Mouse (Mus musculus): Measurements from ENCODE around the gene Wfdc13. TPM values are rescaled to one million over a fixed set of nuclear protein-coding genes. Genes with fewer than 3 reads are reported as not detected.
"Not testable (repeated sequence)": the region's sequence is repeated elsewhere in the genome, so short reads cannot be mapped to it uniquely, and the experiment has no call there.

Wfdc13 gene
- polyA plus RNA-seq, 1 experiment: not detected

DNA sequence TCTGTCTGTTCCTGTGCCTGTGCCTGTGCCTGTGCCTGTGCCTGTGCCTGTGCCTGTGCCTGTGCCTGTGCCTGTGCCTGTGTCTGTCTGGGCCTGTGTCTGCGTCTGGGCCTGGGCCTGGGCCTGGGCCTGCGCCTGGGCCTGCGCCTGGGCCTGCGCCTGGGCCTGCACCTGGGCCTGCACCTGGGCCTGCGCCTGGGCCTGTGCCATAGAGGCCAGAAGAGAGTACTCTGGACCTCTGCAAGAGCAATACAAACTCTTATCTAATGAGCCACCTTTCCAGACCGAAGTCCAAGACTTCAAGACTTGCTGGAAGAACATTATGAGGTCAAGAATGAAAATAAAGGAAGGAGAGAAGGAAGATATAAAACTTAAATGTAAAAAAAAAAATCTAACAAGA, 20.4 kb downstream of the Wfdc13 start:
- no peak for TF ChIP-seq POLR2A (IDR thresholded peaks at IDR 0.05; ENCODE audit: extremely low read depth, insufficient read depth, low read length)
- TF ChIP-seq CTCF (IDR thresholded peaks at IDR 0.05; ENCODE audit: extremely low read depth, insufficient read depth, low read length): no peak
- no peak overlapping the region for H3K27ac ChIP-seq (ENCODE audit: insufficient read depth, low read length)

DNA sequence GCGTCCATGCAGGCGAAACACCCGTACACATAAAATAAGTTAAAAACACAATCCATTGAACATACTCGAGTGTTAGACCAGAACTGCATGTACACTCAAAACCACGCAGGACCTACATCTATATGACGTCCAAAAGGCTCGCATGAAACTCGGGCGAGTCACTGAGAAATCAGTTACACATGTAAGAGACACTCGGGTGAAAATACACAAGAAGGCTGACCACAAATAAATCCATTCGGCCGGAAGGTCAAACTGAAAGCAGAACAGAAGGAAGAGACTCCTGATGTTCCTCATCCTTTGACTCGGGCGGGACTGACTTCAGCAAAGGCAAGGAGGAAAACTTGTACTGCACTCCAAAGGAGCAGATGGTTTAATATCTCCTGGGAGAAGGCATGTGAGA, 21.1 kb downstream of the Wfdc13 start:
- H3K27ac ChIP-seq (ENCODE audit: insufficient read depth, low read length): no peak overlapping the region
- H3K4me3 ChIP-seq (ENCODE audit: insufficient read depth, low read length): no peak overlapping the region
- TF ChIP-seq CTCF (IDR thresholded peaks at IDR 0.05; ENCODE audit: extremely low read depth, insufficient read depth, low read length) (no peak), POLR2A (IDR thresholded peaks at IDR 0.05; ENCODE audit: extremely low read depth, insufficient read depth, low read length) (no peak)
- no peaks in the 10 kb centered on the region for H3K4me1 ChIP-seq (ENCODE audit: control insufficient read depth, insufficient read depth, low read length)

More for the DNA sequence above, 20.4 kb downstream of the Wfdc13 start:
- H3K4me1 ChIP-seq (ENCODE audit: control insufficient read depth, insufficient read depth, low read length): no peaks in the 10 kb centered on the region
- no peak overlapping the region for H3K4me3 ChIP-seq (ENCODE audit: insufficient read depth, low read length)

DNA sequence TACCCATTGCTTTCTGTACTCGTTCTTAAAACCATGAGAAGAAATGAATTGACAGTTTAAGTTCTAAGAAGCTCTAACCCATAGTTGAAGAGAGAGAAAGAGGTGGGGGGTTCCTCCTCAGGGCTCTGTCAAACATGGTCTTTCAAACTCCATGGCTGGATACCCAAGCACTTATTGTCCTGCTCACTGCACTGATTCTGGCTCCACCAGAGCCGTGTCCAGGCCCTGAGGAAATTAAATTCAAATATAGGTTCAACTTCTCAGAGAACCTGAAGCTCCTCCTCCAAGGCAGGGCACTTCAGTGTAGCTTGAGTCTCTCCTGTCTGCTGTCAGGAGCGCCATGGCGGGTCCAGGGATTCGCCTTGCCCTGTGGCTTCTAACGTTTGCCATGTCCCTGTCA, 30.1 kb downstream of the Wfdc13 start, which contains the start of gene Spint5:
TSS of gene Spint5 (plus strand) at position 301 of the 400 bp plus-strand sequence.
- Histone ChIP-seq H3K4me1 (ENCODE audit: control insufficient read depth, insufficient read depth, low read length) (no peaks in the 10 kb centered on the region), H3K4me3 (ENCODE audit: insufficient read depth, low read length) (no peak within 1 kb of the TSS), H3K27ac (ENCODE audit: insufficient read depth, low read length) (no peak within 1 kb of the TSS)
- no peak for TF ChIP-seq POLR2A (IDR thresholded peaks at IDR 0.05; ENCODE audit: extremely low read depth, insufficient read depth, low read length)
- TF ChIP-seq CTCF (IDR thresholded peaks at IDR 0.05; ENCODE audit: extremely low read depth, insufficient read depth, low read length): no peak

DNA sequence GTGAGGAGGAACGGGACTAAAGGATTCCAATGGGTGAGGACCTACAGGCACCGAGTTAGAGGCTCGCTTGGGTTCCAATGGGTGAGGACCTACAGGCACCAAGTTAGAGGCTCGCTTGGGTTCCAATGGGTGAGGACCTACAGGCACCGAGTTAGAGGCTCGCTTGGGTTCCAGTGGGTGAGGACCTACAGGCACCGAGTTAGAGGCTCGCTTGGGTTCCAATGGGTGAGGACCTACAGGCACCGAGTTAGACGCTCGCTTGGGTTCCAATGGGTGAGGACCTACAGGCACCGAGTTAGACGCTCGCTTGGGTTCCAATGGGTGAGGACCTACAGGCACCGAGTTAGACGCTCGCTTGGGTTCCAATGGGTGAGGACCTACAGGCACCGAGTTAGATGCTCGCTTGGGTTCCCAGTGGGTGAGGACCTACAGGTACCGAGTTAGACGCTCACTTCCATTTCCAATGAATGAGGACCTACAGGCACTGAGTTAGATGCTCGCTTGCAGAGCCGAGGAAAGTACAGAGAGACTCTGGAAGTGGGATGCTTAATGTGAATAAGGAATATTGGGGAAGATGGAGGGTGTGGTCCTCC, 31.4 kb downstream of the Wfdc13 start:
- H3K4me3 ChIP-seq (ENCODE audit: insufficient read depth, low read length); H3K27ac ChIP-seq (ENCODE audit: insufficient read depth, low read length); H3K4me1 ChIP-seq (ENCODE audit: control insufficient read depth, insufficient read depth, low read length): not testable (repeated sequence)

DNA sequence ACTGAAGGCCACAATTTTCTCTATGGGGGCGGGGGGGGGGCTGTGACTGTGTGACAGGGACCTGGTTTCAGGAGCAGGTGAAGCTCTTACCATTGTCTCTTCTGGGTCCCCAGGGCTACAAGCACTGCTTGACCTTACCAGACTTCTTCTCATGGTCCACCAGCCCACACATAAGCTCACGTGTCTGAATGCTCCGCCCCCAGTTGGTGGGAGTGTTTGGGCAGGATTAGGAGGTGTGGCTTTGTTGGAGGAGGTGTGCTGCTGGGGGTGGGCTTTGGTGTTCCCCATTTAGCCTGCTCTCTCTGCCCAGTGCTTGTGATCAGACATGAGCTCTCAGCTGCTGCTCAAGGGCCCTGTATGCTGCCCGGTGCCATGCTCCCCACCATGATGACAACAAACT, 38.4 kb downstream of the Wfdc13 start:
- H3K4me3 ChIP-seq (ENCODE audit: insufficient read depth, low read length): no peak overlapping the region
- H3K27ac ChIP-seq (ENCODE audit: insufficient read depth, low read length): no peak overlapping the region
- H3K4me1 ChIP-seq (ENCODE audit: control insufficient read depth, insufficient read depth, low read length): no peaks in the 10 kb centered on the region
- TF ChIP-seq CTCF (IDR thresholded peaks at IDR 0.05; ENCODE audit: extremely low read depth, insufficient read depth, low read length): no peak
- TF ChIP-seq POLR2A (IDR thresholded peaks at IDR 0.05; ENCODE audit: extremely low read depth, insufficient read depth, low read length): no peak

DNA sequence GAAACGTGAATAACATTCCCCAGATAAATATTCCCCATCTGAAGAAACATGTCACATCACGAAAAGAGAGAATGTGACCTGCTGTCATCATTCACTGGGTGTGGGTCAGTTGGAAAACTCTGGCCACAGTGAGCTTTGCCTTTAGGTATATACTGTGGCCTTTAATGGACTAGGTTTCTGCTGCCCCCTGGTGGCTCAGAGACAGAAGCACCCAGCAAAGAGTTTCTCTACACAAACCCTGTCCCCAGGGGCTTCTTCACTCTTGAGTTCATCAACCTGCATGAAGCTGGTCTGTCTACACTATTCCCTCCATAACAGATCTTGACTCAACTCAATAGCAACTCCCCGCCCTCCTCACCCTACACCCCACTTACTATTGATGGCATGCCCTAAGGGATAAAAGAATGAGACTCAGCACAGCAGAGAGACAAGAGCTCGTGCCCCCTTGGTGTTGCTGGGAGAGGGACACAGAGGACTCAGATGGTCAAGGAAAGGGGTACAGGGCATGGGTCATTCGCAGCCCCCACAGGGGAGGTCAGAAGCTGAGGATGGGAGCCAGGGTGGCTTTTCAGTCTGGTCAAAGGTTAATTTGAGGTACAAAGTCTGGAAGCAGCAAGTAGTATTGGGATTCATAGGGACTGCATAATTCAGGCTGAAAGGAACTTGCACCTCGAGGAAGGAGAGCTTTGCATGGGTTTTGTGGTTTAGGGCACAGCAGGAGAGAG, 41.1 kb downstream of the Wfdc13 start:
- no peak overlapping the region for H3K27ac ChIP-seq (ENCODE audit: insufficient read depth, low read length)
- no peak overlapping the region for H3K4me3 ChIP-seq (ENCODE audit: insufficient read depth, low read length)
- no peaks in the 10 kb centered on the region for H3K4me1 ChIP-seq (ENCODE audit: control insufficient read depth, insufficient read depth, low read length)
- TF ChIP-seq POLR2A (IDR thresholded peaks at IDR 0.05; ENCODE audit: extremely low read depth, insufficient read depth, low read length) (no peak), CTCF (IDR thresholded peaks at IDR 0.05; ENCODE audit: extremely low read depth, insufficient read depth, low read length) (peak; percentile 76)

DNA sequence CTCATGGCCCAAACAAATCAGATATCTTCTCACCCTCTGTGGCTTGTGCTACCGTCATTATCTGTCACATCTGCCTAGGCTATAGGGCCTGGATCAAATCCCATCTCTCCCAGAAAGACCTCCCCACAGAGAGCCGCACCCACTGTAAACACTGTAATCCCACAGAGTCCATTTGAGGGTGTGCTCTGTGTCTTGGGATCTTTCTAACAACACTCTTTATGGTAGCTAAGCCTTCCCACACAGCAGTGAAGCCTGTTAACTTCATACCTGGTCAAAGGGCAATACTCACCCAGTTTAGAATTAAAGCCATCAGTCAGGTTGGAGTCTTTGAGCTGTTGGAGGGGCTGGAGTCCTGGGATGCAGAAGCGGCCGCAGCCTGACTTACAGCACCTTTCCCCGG, 46.8 kb downstream of the Wfdc13 start:
- Histone ChIP-seq H3K4me1 (ENCODE audit: control insufficient read depth, insufficient read depth, low read length) (no peaks in the 10 kb centered on the region), H3K27ac (ENCODE audit: insufficient read depth, low read length) (no peak overlapping the region), H3K4me3 (ENCODE audit: insufficient read depth, low read length) (no peak overlapping the region)
- TF ChIP-seq POLR2A (IDR thresholded peaks at IDR 0.05; ENCODE audit: extremely low read depth, insufficient read depth, low read length) (no peak), CTCF (IDR thresholded peaks at IDR 0.05; ENCODE audit: extremely low read depth, insufficient read depth, low read length) (no peak)

DNA sequence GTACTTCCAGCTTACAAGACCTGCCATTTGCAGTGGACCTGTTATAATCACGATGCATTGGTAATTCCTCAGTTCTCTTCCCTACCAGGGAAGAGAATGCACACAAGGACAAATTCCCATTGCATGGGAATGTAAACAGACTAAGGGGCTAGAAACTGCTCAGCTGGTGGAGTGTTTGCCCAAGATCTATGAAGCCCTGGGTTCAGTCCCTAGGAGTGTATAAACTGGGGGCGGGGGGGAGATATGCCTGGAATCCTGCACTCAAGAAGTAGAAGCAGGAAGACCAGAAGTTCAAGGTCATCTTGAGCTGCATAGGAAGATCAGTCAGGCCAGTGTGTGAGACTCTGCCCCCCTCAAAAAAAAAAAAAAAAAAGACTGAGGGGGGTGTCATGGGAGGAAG, 48.4 kb downstream of the Wfdc13 start:
- Histone ChIP-seq H3K4me1 (ENCODE audit: control insufficient read depth, insufficient read depth, low read length) (no peaks in the 10 kb centered on the region), H3K4me3 (ENCODE audit: insufficient read depth, low read length) (no peak overlapping the region), H3K27ac (ENCODE audit: insufficient read depth, low read length) (no peak overlapping the region)
- TF ChIP-seq POLR2A (IDR thresholded peaks at IDR 0.05; ENCODE audit: extremely low read depth, insufficient read depth, low read length): no peak
- TF ChIP-seq CTCF (IDR thresholded peaks at IDR 0.05; ENCODE audit: extremely low read depth, insufficient read depth, low read length): no peak

DNA sequence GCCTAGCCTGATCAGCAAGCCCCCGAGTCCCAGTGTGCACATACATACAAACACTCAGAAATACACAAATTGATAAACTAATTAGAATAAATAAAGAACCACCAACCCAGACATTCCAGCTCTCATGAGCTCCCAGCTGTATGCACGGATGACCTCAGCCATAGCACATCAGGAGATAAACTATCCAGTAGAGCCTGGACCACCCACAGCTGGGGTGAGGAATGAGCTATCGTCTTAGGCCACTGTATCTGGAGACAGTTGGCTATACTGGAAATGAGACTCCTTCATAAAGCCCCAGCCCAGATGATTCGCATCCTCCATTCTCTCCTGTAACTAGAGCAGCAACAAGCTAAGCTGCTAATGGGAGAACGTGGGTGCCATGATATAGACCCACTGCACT, 49.9 kb downstream of the Wfdc13 start:
- H3K27ac ChIP-seq (ENCODE audit: insufficient read depth, low read length): no peak overlapping the region
- no peak overlapping the region for H3K4me3 ChIP-seq (ENCODE audit: insufficient read depth, low read length)
- no peak for TF ChIP-seq CTCF (IDR thresholded peaks at IDR 0.05; ENCODE audit: extremely low read depth, insufficient read depth, low read length)
- no peak for TF ChIP-seq POLR2A (IDR thresholded peaks at IDR 0.05; ENCODE audit: extremely low read depth, insufficient read depth, low read length)
- no peaks in the 10 kb centered on the region for H3K4me1 ChIP-seq (ENCODE audit: control insufficient read depth, insufficient read depth, low read length)

DNA sequence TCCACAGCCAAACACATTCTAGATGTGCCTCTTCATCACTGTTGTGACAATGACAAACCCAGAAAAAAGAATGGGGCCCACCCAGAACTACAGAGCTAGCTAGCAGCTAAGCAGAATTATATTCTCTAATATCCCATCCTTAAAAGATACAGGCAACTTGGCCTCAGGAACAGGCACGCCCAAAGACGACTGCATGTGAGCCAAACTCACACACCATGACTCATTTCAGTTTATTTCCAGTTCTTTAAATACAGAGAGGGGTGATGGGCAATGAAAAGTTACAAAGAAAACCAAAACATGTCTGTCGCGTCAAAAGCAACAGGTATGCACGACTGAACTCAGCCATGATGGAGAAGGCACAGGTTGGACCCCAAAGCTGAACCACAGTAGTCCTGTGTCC, 50.5 kb downstream of the Wfdc13 start:
- Histone ChIP-seq H3K4me3 (ENCODE audit: insufficient read depth, low read length) (no peak overlapping the region), H3K27ac (ENCODE audit: insufficient read depth, low read length) (no peak overlapping the region), H3K4me1 (ENCODE audit: control insufficient read depth, insufficient read depth, low read length) (no peaks in the 10 kb centered on the region)
- TF ChIP-seq CTCF (IDR thresholded peaks at IDR 0.05; ENCODE audit: extremely low read depth, insufficient read depth, low read length) (no peak), POLR2A (IDR thresholded peaks at IDR 0.05; ENCODE audit: extremely low read depth, insufficient read depth, low read length) (no peak)

Other genes with a start within 250 kb of the Wfdc13 start
- gene Sdc4, start 241.2 kb upstream of the Wfdc13 start, polyA plus RNA-seq (2012; rRNA removed): 47.1 and 50.7 TPM in 2 replicates
- gene Sys1, start 228.1 kb upstream of the Wfdc13 start, polyA plus RNA-seq (2012; rRNA removed): 58.1 and 64.5 TPM in 2 replicates
- gene Gm20458, start 224.1 kb upstream of the Wfdc13 start, polyA plus RNA-seq (2012; rRNA removed): 7.4 and 9.5 TPM in 2 replicates
- gene Trp53tg5, start 211.4 kb upstream of the Wfdc13 start, polyA plus RNA-seq (2012; rRNA removed): not detected in 2 replicates
- gene Dbndd2, start 199.0 kb upstream of the Wfdc13 start, polyA plus RNA-seq (2012; rRNA removed): 250 and 313 TPM in 2 replicates
- 71.6 and 73.6 TPM in 2 replicates for gene Pigt, start 187.6 kb upstream of the Wfdc13 start, polyA plus RNA-seq (2012; rRNA removed)
- 0.49 and 1.3 TPM in 2 replicates for gene Wfdc2, start 122.7 kb upstream of the Wfdc13 start, polyA plus RNA-seq (2012; rRNA removed)
- not detected in 2 replicates for gene Spint3, start 111.6 kb upstream of the Wfdc13 start, polyA plus RNA-seq (2012; rRNA removed)
- not detected in 2 replicates for gene Wfdc6a, start 99.7 kb upstream of the Wfdc13 start, polyA plus RNA-seq (2012; rRNA removed)
- gene Eppin, start 91.5 kb upstream of the Wfdc13 start, polyA plus RNA-seq (2012; rRNA removed): not detected in 2 replicates
- not detected in 2 replicates for gene Wfdc6b, start 71.6 kb upstream of the Wfdc13 start, polyA plus RNA-seq (2012; rRNA removed)
- gene Wfdc8, start 71.5 kb upstream of the Wfdc13 start, polyA plus RNA-seq (2012; rRNA removed): not detected in 2 replicates
- gene Wfdc16, start 46.3 kb upstream of the Wfdc13 start, polyA plus RNA-seq (2012; rRNA removed): not detected in 2 replicates
- gene Wfdc10, start 29.1 kb upstream of the Wfdc13 start, polyA plus RNA-seq (2012; rRNA removed): not detected in 2 replicates
- gene Wfdc9, start 28.5 kb upstream of the Wfdc13 start, polyA plus RNA-seq (2012; rRNA removed): not detected in 2 replicates
- gene Wfdc11, start 11.0 kb upstream of the Wfdc13 start, polyA plus RNA-seq (2012; rRNA removed): not detected in 2 replicates
- not detected in 2 replicates for gene Spint4, start 13.4 kb downstream of the Wfdc13 start, polyA plus RNA-seq (2012; rRNA removed)
- not detected in 2 replicates for gene Spint5, start 30.2 kb downstream of the Wfdc13 start, polyA plus RNA-seq (2012; rRNA removed)
- gene Wfdc3, start 60.8 kb downstream of the Wfdc13 start, polyA plus RNA-seq (2012; rRNA removed): 2.4 and 2.6 TPM in 2 replicates
- gene Dnttip1, start 60.9 kb downstream of the Wfdc13 start, polyA plus RNA-seq (2012; rRNA removed): 35.5 and 36.4 TPM in 2 replicates
- 1.4 and 3.0 TPM in 2 replicates for gene Ube2c, start 84.8 kb downstream of the Wfdc13 start, polyA plus RNA-seq (2012; rRNA removed)
- 1.3 and 1.6 TPM in 2 replicates for gene Tnnc2, start 94.9 kb downstream of the Wfdc13 start, polyA plus RNA-seq (2012; rRNA removed)
- 55.7 and 64.2 TPM in 2 replicates for gene Snx21, start 100.7 kb downstream of the Wfdc13 start, polyA plus RNA-seq (2012; rRNA removed)
- gene Acot8, start 119.8 kb downstream of the Wfdc13 start, polyA plus RNA-seq (2012; rRNA removed): 29.8 and 30.3 TPM in 2 replicates
- gene Zswim3, start 120.0 kb downstream of the Wfdc13 start, polyA plus RNA-seq (2012; rRNA removed): 7.2 and 7.6 TPM in 2 replicates
- gene Zswim1, start 137.6 kb downstream of the Wfdc13 start, polyA plus RNA-seq (2012; rRNA removed): 17.0 and 17.3 TPM in 2 replicates
- gene Spata25, start 143.4 kb downstream of the Wfdc13 start, polyA plus RNA-seq (2012; rRNA removed): 0.23 and 0.66 TPM in 2 replicates
- gene Ctsa, start 147.8 kb downstream of the Wfdc13 start, polyA plus RNA-seq (2012; rRNA removed): 200 and 204 TPM in 2 replicates
- gene Neurl2, start 148.3 kb downstream of the Wfdc13 start, polyA plus RNA-seq (2012; rRNA removed): 5.0 and 5.2 TPM in 2 replicates
- gene Pltp, start 172.6 kb downstream of the Wfdc13 start, polyA plus RNA-seq (2012; rRNA removed): 172 and 186 TPM in 2 replicates
- gene Pcif1, start 194.2 kb downstream of the Wfdc13 start, polyA plus RNA-seq (2012; rRNA removed): 39.1 and 41.7 TPM in 2 replicates
- gene Zfp335, start 226.7 kb downstream of the Wfdc13 start, polyA plus RNA-seq (2012; rRNA removed): 29.1 and 30.2 TPM in 2 replicates

Measured in cortical plate, adult 2 months (tissue).